Mouse (Mus musculus) spleen, adult 2 months (tissue): ENCODE results near the gene Asic2.

Source experiments
- CTCF ChIP-seq: fragments of 200-500 bp; IDR thresholded peaks from 2 replicates; pipeline ENCODE4 v1.5.1; 2011; ENCODE audit warnings: mild to moderate bottlenecking, inconsistent platforms; ENCODE audit not compliant: insufficient read depth, insufficient read length, insufficient replicate concordance; ENCODE audit errors: extremely low read depth
- POLR2A ChIP-seq: fragments of 200-500 bp; IDR thresholded peaks from 2 replicates; pipeline ENCODE4 v1.6.1; 2011; ENCODE audit warnings: low read depth, low read length, inconsistent platforms

- TF ChIP-seq CTCF = no peak
- no peak for TF ChIP-seq POLR2A
Observed at GRCm38 (mm10) chr11:81419112-81419511, 549.1 kb downstream of the Asic2 start.
